Comparison of ENCODE assay signal across 12 mouse cellular contexts in the genomic region with DNA sequence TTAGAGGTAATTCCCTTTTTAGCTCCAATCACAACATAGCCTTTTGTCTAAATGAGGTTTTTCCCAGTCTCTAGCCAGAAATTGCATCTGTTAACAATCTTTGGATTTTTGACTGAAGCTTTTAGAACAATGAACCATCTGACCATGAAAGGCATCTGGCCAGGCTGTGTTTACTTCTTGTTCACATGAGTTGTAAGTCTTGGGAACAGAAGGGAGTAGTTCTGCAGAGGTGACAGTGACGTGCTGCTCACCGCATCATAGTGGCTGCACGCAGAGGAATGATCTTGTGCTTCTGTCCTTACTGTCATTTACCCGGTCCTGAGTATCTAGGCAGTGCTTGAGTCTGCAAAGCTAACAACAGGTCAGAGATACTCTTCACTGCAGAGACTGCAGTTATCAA.
A peak's percentile ranks its signal among the peaks of the same experiment; 100 is the strongest.
DNase-seq lines count a peak whose midpoint lies in the region; ATAC-seq and TF ChIP-seq lines count a peak whose summit lies in the region.
"Had no signal": no experiment of that assay in that cellular context is flagged by ENCODE, and none has a peak within 500 bp of the region (broad histone marks: within the 10 kb centered on the region; RNA-seq: fewer than 3 reads in every experiment).

No protein-coding gene starts in this region.

- intact Hi-C loops in heart, adult 2 months (cut with DNase I): no loop called here

- peak overlapping the region; percentile 60 for H3K27ac ChIP-seq in heart, embryonic 15.5 days
- H3K27ac ChIP-seq in heart, adult 2 months: no peak overlapping the region
- H3K27ac ChIP-seq in midbrain, embryonic 10.5 days (replicated peaks): peak overlapping the region; percentile 52; the same call in 1 of the 2 replicates
- no peak overlapping the region for H3K27ac ChIP-seq in midbrain, postnatal 0 days (ENCODE audit: low read depth, low read length)
- H3K27ac ChIP-seq in lung, embryonic 16.5 days (ENCODE audit: low read length): 0 out of 2 replicates have a peak overlapping the region, but pooled peaks have one; percentile 25
- H3K27ac ChIP-seq: intestine, embryonic 15.5 days; macrophage had no signal

- no peak for TF ChIP-seq EP300 in heart, adult 2 months (IDR thresholded peaks at IDR 0.05; ENCODE audit: insufficient read depth, low read depth, low read length)

- H3K36me3 ChIP-seq in heart, embryonic 15.5 days: peaks cover 20% of the 10 kb centered on the region; the same call in 1 of the 2 replicates
- H3K36me3 ChIP-seq in heart, adult 2 months (ENCODE audit: control insufficient read depth, insufficient read depth, low read length): peaks cover 3% of the 10 kb centered on the region
- peaks cover 23% of the 10 kb centered on the region for H3K36me3 ChIP-seq in midbrain, embryonic 10.5 days
- H3K36me3 ChIP-seq in midbrain, postnatal 0 days (ENCODE audit: insufficient read depth, low read length): peaks cover 26% of the 10 kb centered on the region
- peaks cover 16% of the 10 kb centered on the region; the same call in 1 of the 2 replicates for H3K36me3 ChIP-seq in lung, embryonic 16.5 days (ENCODE audit: control insufficient read depth, insufficient read depth, low read length)

- TF ChIP-seq POLR2A in heart, adult 2 months (IDR thresholded peaks at IDR 0.05; ENCODE audit: insufficient read depth, low read depth, low read length): no peak

- no peak for DNase-seq in heart, adult 2 months
- no peak for DNase-seq in midbrain, embryonic 10.5 days (ENCODE audit: low spot score)
- DNase-seq in midbrain, postnatal 0 days (ENCODE audit: low spot score): no peak
- DNase-seq in right cerebral cortex, postnatal 10 days (ENCODE audit: low spot score in 2 of 2): no peak
- DNase-seq: adrenal gland, adult 8-10 months; cerebellum, postnatal 10 days had no signal

- 32% methylated on average over 4 of the region's 4 CpGs for WGBS in heart, embryonic 15.5 days
- 27% methylated on average over 4 of the region's 4 CpGs for WGBS in heart, adult 2 months
- 77% methylated on average over 4 of the region's 4 CpGs for WGBS in midbrain, embryonic 10.5 days
- WGBS in midbrain, postnatal 0 days: 73% methylated on average over 4 of the region's 4 CpGs
- 25% methylated on average over 4 of the region's 4 CpGs for WGBS in lung, embryonic 16.5 days

- ATAC-seq in heart, embryonic 15.5 days (replicated peaks; ENCODE audit: insufficient number of reproducible peaks, insufficient read depth, low FRiP score, low read depth): no peak
- no peak for ATAC-seq in midbrain, postnatal 0 days (ENCODE audit: low FRiP score)
- peak; percentile 52; the same call in 1 of the 2 replicates for ATAC-seq in lung, embryonic 16.5 days (ENCODE audit: low read depth)
- no peak for ATAC-seq in granulocyte monocyte progenitor cell, adult 5-6 weeks (replicated peaks; ENCODE audit: poor library complexity, severe bottlenecking)
- ATAC-seq: intestine, embryonic 15.5 days had no signal

- H3K4me2 ChIP-seq in heart, embryonic 15.5 days: no peak overlapping the region
- H3K4me2 ChIP-seq in midbrain, postnatal 0 days (ENCODE audit: low read depth, low read length, poor library complexity, severe bottlenecking): no peak overlapping the region
- no peak overlapping the region for H3K4me2 ChIP-seq in lung, embryonic 16.5 days (ENCODE audit: low read depth, low read length)
- H3K4me2 ChIP-seq: intestine, embryonic 15.5 days had no signal

- H3K4me1 ChIP-seq in heart, embryonic 15.5 days (replicated peaks): peaks cover 50% of the 10 kb centered on the region
- peaks cover 10% of the 10 kb centered on the region for H3K4me1 ChIP-seq in heart, adult 2 months (ENCODE audit: control insufficient read depth, insufficient read depth, low read length)
- peaks cover 59% of the 10 kb centered on the region for H3K4me1 ChIP-seq in midbrain, embryonic 10.5 days
- H3K4me1 ChIP-seq in midbrain, postnatal 0 days (ENCODE audit: insufficient read depth, low read length): peaks cover 3% of the 10 kb centered on the region; the same call in 1 of the 2 replicates
- peaks cover 24% of the 10 kb centered on the region for H3K4me1 ChIP-seq in lung, embryonic 16.5 days (replicated peaks; ENCODE audit: control insufficient read depth, insufficient read depth, low read length)
- H3K4me1 ChIP-seq: intestine, embryonic 15.5 days had no signal

- H3K4me3 ChIP-seq in heart, embryonic 15.5 days: no peak overlapping the region
- no peak overlapping the region for H3K4me3 ChIP-seq in heart, adult 2 months
- H3K4me3 ChIP-seq in midbrain, embryonic 10.5 days: no peak overlapping the region
- H3K4me3 ChIP-seq in midbrain, postnatal 0 days (ENCODE audit: low read depth, low read length): no peak overlapping the region
- H3K4me3 ChIP-seq in lung, embryonic 16.5 days (ENCODE audit: low read length): no peak overlapping the region
- H3K4me3 ChIP-seq: intestine, embryonic 15.5 days had no signal

- 0 out of 2 replicates have a peak, but pooled peaks cover 2% of the 10 kb centered on the region for H3K79me2 ChIP-seq in heart, adult 2 months (replicated peaks; ENCODE audit: control insufficient read depth, insufficient read depth, low read length)

- no peak for TF ChIP-seq CTCF in heart, adult 2 months (IDR thresholded peaks at IDR 0.05)
- TF ChIP-seq CTCF in midbrain, postnatal 0 days (IDR thresholded peaks at IDR 0.05): no peak

- H3K9me3 ChIP-seq in heart, embryonic 15.5 days (replicated peaks): no peaks in the 10 kb centered on the region
- H3K9me3 ChIP-seq in midbrain, embryonic 10.5 days (replicated peaks): no peaks in the 10 kb centered on the region
- H3K9me3 ChIP-seq in midbrain, postnatal 0 days (ENCODE audit: low read length): no peaks in the 10 kb centered on the region
- H3K9me3 ChIP-seq in lung, embryonic 16.5 days (ENCODE audit: control insufficient read depth, low read length): no peaks in the 10 kb centered on the region
- H3K9me3 ChIP-seq: G1E; intestine, embryonic 15.5 days had no signal

- no peaks in the 10 kb centered on the region for H3K27me3 ChIP-seq in heart, embryonic 15.5 days
- H3K27me3 ChIP-seq in heart, adult 2 months (ENCODE audit: control insufficient read depth, insufficient read depth, low read length): no peaks in the 10 kb centered on the region
- H3K27me3 ChIP-seq in midbrain, embryonic 10.5 days (ENCODE audit: low read depth, poor library complexity, severe bottlenecking): no peaks in the 10 kb centered on the region
- H3K27me3 ChIP-seq in midbrain, postnatal 0 days (ENCODE audit: insufficient read depth, low read length): no peaks in the 10 kb centered on the region
- no peaks in the 10 kb centered on the region for H3K27me3 ChIP-seq in lung, embryonic 16.5 days (ENCODE audit: control insufficient read depth, insufficient read depth, low read depth, low read length)
- H3K27me3 ChIP-seq: intestine, embryonic 15.5 days had no signal

- H3K9ac ChIP-seq in heart, embryonic 15.5 days: no peak overlapping the region
- H3K9ac ChIP-seq in heart, adult 2 months (ENCODE audit: low read depth, low read length): no peak overlapping the region
- H3K9ac ChIP-seq in midbrain, postnatal 0 days (replicated peaks; ENCODE audit: low read length, poor library complexity, severe bottlenecking): no peak overlapping the region
- no peak overlapping the region for H3K9ac ChIP-seq in lung, embryonic 16.5 days (ENCODE audit: low read length)
- H3K9ac ChIP-seq: intestine, embryonic 15.5 days had no signal

Comparison
In these comparisons a context has a peak if more than half of its experiments do, and no peak if none do; other contexts are left out.
1. H3K27ac ChIP-seq: peak in heart, embryonic 15.5 days (single experiment), midbrain, embryonic 10.5 days (single experiment) and lung, embryonic 16.5 days (single experiment); none in heart, adult 2 months (single experiment) and midbrain, postnatal 0 days (single experiment).